Mouse (Mus musculus): ENCODE measurements around the gene Slc35g2.

DNA sequence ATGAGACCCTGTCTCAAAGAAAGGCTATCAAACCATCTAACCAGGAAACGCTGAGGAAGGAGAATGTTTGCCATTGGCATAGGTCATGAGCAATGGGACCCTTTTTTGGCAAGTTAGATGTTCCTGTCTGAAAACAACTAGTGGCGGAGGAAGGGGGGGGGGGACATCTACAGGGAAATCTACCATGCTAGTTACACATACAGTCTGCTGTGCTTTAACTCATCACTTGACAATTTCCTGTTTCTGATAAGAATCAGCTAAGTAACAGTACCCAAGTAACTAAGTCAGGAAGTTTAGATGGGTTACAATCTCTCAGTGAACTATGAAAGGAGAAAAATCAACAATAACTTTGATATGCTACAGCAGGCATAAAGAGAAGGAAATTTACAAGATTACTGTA, 48.9 kb downstream of the Slc35g2 start:
- TF ChIP-seq CTCF (IDR thresholded peaks at IDR 0.05), result no peak
- no peak for TF ChIP-seq EP300 (IDR thresholded peaks at IDR 0.05; ENCODE audit: insufficient read depth, low read depth, low read length)
- no peak for TF ChIP-seq POLR2A (IDR thresholded peaks at IDR 0.05; ENCODE audit: insufficient read depth, low read depth, low read length)

Measured in heart, adult 2 months (tissue).